Mouse (Mus musculus) adrenal gland, postnatal 36 days (tissue): ENCODE data around the gene Mrpl50. TPM values are rescaled to one million over a fixed set of nuclear protein-coding genes. Genes with fewer than 3 reads are reported as not detected.

Source experiments
- DNase-seq, 2 experiments: peaks; one replicate each; pipeline ENCODE4 v3.0.0; 2021; ENCODE audit warnings: mixed read lengths in 1 of 2
- long read RNA-seq, 2 experiments: library from polyadenylated mRNA; stranded (forward); transcript quantifications; one replicate each; pipeline ENCODE4 v2.0.0; 2021; ENCODE audit warnings: borderline sequencing depth in 2 of 2
- total RNA-seq, 2 experiments: library from RNA; stranded (reverse); gene quantifications; 2 replicates each; pipeline ENCODE4 v1.2.3; 2021

The Mrpl50 gene
- total RNA-seq, result 10 to 100 TPM; 47.3 to 48.7 TPM
- long read RNA-seq, experiment 1, transcript Mrpl50-201 (2 exons, 2,114 nt), result major isoform, 103 of 109 reads
- long read RNA-seq, experiment 1, partial matches to known transcripts, result 5 of 109 reads
- long read RNA-seq, experiment 1, other reads (novel, unspliced or antisense), result 1 of 109 reads
- long read RNA-seq, experiment 2, transcript Mrpl50-201 (2 exons, 2,114 nt), result major isoform, 39 of 40 reads
- long read RNA-seq, experiment 2, partial matches to known transcripts, result 0 of 40 reads
- long read RNA-seq, experiment 2, other reads (novel, unspliced or antisense), result 1 of 40 reads

- DNase-seq, result peak; percentile 93 to 94
These were observed at the start of gene Mrpl50, which contains the start of gene Zfp189 for GRCm38 (mm10) chr4:49520572-49521340. Mrpl50 (minus strand) TSS chr4:49521093. Zfp189 (plus strand) TSS chr4:49521176.

- peak; percentile 18 to 66 for DNase-seq
These were observed 46.7 kb upstream of the Mrpl50 start for GRCm38 (mm10) chr4:49567613-49568012.

- peak; percentile 46 to 66 for DNase-seq
These were observed 39.3 kb upstream of the Mrpl50 start for GRCm38 (mm10) chr4:49559915-49560772.

- DNase-seq, result no peak
These were observed 37.3 kb upstream of the Mrpl50 start for GRCm38 (mm10) chr4:49558181-49558580.

- no peak for DNase-seq
These were observed 36.5 kb upstream of the Mrpl50 start for GRCm38 (mm10) chr4:49557375-49557774.

- no peak for DNase-seq
These were observed 32.5 kb upstream of the Mrpl50 start for GRCm38 (mm10) chr4:49553380-49553779.

- no peak for DNase-seq
These were observed 28.5 kb upstream of the Mrpl50 start, which contains the start of gene Aldob for GRCm38 (mm10) chr4:49549383-49549782. Aldob (minus strand) TSS chr4:49549546.

- no peak for DNase-seq
These were observed 26.8 kb upstream of the Mrpl50 start for GRCm38 (mm10) chr4:49547544-49548219.

GRCm38 (mm10) chr4:49546873-49547543 lies 26.1 kb upstream of the Mrpl50 start:
- no peak for DNase-seq

- DNase-seq, result no peak
These were observed 25.1 kb upstream of the Mrpl50 start for GRCm38 (mm10) chr4:49546026-49546425.

GRCm38 (mm10) chr4:49540966-49541365 lies 20.1 kb upstream of the Mrpl50 start:
- DNase-seq, result no peak

GRCm38 (mm10) chr4:49539665-49540064 lies 18.8 kb upstream of the Mrpl50 start:
- no peak for DNase-seq

GRCm38 (mm10) chr4:49536671-49537070 lies 15.8 kb upstream of the Mrpl50 start:
- peak in 1 of 2 experiments; percentile 3 for DNase-seq

GRCm38 (mm10) chr4:49535675-49536294 lies 14.9 kb upstream of the Mrpl50 start:
- DNase-seq, result no peak

- DNase-seq, result no peak
These were observed 14.1 kb upstream of the Mrpl50 start for GRCm38 (mm10) chr4:49535036-49535435.

GRCm38 (mm10) chr4:49522576-49522975 lies 1.7 kb upstream of the Mrpl50 start:
- no peak for DNase-seq

GRCm38 (mm10) chr4:49521346-49521745 lies 453 bp upstream of the Mrpl50 start:
- no peak for DNase-seq

GRCm38 (mm10) chr4:49519476-49519875 lies 1.4 kb downstream of the Mrpl50 start:
- no peak for DNase-seq

GRCm38 (mm10) chr4:49514441-49514840 lies 6.5 kb downstream of the Mrpl50 start:
- DNase-seq, result no peak

- DNase-seq, result no peak
These were observed 8.3 kb downstream of the Mrpl50 start for GRCm38 (mm10) chr4:49512636-49513035.
